Mouse (Mus musculus): Measurements from ENCODE around the gene Klhdc1.

The Klhdc1 gene

DNA sequence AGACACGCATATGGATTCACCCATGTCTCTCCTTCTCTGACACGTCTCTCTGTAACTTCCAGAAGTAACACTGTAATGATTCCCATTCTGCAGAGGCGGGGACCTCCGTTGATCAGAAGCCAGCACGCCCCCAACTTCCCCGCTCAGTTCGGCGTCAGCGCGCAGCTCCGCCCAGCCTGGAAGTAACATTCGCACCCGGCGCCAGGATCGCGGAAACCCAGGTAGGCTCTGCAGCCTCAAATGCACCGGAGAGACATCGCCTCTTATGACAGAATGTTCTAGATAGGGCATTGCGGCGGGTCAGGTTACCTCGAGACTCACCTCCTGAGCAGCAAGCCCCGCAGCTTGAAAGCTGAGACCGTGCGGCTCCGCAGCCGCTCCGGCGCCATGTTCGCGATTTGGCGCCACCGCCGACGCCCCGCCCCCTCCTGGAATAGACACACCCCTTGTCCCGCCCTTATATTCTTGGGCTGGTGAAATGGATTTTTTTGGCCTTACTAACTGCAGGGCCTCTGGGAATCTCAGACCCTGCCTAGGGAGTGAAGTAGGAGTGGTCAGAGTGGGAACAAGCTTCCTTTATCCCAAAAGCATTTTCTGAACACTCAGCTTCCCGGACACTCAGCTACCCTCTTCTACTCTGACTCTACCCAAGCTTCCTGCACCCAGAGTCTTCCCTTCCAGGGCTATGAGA is 13.1 kb upstream of the Klhdc1 start, which contains the start of gene Pole2:
Pole2 (minus strand) TSS at position 420 of the 691 bp plus-strand sequence.
- peak; percentile 81 for DNase-seq (ENCODE audit: low read depth, low spot score)

DNA sequence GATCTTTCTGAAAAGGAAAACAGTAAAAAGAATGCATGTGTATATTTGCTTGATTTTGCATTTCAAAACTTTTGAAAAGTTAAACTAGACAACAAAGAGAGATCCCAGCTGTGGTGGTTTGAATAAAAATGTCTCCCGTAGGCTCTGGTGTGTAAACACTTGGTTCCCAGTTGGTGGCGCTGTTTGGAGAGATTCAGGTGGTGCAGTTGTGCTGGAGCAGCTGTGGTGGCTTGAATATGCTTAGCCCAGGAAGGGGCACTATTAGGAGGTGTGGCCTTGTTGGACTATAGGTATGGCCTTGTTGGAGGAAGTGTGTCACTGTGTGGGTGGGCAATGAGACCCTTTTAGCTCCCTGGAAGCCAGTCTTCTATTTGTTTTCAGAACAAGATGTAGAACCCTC is 11.7 kb upstream of the Klhdc1 start:
- no peak for DNase-seq (ENCODE audit: low read depth, low spot score)

DNA sequence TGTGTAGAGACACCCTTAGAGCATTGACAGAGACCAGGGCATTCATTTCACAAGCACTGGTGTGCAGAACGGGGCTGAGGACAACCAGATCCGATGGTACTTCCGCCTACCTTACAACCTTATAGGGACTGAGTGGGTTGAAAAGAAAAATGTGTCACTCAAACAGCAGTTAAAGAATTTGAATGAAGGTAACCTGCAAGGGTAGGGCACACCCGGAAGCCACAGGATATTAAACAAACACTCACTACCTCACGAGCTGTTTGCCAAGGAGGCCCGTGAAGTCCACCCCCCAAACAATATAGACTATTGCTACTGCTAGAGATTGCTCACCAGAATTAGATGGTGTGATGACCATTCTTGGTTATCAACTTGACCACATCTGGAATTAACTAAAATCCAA is 5.2 kb upstream of the Klhdc1 start:
- no peak for DNase-seq (ENCODE audit: low read depth, low spot score)

DNA sequence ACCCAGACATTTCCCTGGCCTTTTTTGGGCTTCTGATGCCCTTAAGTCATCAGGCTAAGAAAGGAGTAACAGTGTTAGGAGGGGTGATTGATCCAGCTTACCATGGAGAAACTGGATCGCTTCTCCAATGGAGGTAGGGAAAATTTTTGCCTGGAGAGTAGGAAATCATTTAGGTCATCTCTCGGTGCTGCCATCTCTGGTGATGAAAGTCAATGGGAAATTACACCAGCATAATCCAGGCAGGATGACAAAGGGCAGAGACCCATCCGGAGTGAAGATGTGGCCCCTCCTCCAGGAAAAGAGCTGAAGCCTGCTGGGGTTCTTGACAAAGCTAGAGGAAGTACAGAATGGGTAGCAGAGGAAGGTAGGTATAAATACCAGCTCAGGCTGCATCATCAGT is 2.7 kb upstream of the Klhdc1 start:
- no peak for DNase-seq (ENCODE audit: low read depth, low spot score)

DNA sequence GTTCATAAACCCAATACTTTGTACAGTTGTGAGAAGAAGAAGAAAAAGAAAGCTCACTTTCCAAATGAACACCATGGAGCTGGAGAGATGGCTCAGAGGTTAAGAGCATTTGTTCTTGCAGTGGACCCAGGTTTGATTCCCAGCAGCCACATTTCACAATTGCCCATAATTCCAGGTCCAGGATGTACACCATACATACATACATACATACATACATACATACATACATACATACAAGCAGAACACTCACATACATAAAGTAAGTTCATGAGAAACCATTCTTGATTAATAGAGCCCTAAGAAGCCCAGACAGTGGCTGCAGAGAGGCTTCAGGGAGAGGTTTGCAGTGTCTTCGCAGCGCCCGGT is 412 bp downstream of the Klhdc1 start:
- no peak for DNase-seq (ENCODE audit: low read depth, low spot score)

DNA sequence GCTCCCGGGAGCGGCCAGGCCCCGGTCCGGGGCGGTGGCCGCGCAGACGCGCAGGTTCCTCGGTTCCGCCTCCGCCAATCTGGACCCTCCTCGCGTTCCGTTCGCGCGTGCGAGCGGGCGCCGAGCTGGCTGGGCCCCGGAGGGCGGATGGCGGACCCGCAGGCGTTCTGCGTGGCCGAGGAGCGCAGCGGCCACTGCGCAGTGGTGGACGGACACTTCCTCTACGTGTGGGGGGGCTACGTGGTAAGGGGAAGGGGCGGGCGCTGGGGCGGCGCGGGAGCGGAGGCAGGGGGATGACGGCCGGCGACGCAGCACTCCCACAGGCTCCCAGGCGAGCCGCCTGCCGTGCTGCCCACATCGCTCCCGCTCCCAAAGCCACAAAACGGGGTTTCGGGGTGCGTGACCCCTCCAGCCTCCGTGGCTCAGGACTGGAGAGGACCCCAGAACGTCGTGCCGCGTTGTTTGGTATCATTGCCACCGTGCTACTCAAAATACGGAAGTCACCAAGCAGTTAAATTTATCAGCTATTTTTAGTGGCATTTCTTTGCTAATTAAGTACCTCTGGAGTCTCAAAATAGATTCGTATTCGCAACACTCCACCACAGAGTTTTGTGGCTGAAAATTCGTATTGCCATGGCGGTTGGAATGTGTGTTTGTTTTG is 925 bp downstream of the Klhdc1 start:
- DNase-seq (ENCODE audit: low read depth, low spot score): peak; percentile 42

- DNase-seq (ENCODE audit: low read depth, low spot score): no peak
These were observed 8.8 kb downstream of the Klhdc1 start for GRCm38 (mm10) chr12:69249766-69250165.

DNA sequence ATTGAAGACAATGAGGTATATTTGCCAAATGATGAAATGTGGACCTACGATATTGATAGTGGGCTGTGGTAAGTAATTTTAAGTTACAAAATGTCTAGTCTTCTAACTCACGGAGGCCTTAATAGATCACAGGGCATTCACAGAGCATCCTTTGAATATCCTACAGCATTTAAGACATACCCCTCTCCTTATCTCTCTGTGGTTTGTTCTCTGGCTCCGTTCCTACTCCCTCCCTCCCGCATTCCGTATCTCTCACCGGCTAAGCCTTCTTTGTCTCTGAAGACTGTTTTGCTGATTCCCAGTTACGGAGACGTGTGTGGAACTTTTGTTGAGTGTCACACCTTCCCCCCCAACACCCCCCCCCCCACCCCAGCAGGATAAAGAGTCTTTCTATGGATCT is 9.8 kb downstream of the Klhdc1 start:
- DNase-seq (ENCODE audit: low read depth, low spot score): no peak

DNA sequence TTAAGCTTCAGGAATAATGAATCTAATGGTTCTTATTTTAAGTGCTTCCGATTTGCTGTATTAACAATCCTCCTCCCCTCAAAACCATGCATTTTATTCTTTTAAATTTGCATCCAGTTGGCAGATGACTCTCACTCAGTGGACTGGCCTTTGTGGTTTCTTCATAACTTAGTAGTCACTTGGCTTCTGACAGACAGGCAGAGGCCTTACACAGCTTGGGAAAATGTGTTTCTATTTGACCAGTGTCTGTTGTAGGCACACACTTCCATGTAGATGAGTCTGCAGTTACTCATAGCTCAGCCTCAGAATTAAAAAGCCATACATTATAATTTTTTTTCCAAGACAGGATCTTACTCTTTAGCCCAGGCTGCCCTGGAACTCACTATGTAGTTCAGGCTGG is 12.8 kb downstream of the Klhdc1 start:
- DNase-seq (ENCODE audit: low read depth, low spot score): no peak

- no peak for DNase-seq (ENCODE audit: low read depth, low spot score)
These were observed 16.9 kb downstream of the Klhdc1 start for GRCm38 (mm10) chr12:69257836-69258235.

DNA sequence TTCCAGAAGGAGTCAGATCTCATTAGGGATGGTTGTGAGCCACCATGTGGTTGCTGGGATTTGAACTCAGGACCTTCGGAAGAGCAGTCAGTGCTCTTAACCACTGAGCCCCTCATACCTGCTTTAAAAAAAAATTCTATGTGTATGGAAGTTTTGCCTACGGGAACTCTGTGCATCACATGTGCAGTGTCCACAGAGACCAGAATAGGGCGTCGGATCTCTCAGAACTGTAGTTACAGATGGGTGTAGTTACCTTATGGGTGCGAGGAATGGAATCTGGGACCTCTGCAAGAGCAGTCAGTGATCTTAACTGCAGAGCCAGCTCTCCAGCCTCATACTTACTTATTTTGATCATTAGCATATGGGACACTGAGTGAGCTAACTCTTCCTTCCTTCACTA is 21.3 kb downstream of the Klhdc1 start:
- DNase-seq (ENCODE audit: low read depth, low spot score): no peak

- no peak for DNase-seq (ENCODE audit: low read depth, low spot score)
These were observed 24.1 kb downstream of the Klhdc1 start for GRCm38 (mm10) chr12:69265031-69265430.

DNA sequence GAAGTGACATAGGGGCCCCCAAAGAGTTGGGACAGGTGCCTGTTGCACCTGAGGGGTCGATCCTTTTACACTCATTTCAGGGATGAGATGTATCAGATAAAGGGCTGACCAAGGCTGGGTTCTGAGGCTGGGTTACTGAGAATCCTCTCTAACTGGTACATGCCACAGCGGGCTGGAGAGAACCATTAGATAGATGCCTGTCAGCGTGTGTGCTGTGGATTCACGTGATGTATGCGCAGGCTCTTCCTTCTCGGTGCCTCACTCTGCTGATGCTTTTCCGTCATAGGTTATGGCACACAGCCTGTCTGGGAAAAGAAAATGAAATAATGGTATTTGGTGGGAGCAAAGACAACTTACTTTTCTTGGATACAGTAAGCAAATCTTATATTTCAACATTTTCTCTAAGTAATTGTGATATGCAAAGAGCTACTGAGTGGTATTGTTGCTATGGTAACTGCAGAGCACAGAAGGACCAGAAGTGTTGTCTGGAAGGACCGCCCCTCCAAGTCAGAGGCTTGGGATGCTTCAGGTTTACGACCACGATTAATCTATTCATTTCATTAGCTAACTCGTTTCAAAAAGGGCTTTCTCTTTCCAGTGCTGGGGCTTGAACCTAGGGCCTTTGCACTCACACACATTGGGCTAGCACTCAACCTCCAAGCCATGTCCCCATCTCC is 27.1 kb downstream of the Klhdc1 start:
- no peak for DNase-seq (ENCODE audit: low read depth, low spot score)

GRCm38 (mm10) chr12:69268956-69269355 is 28.0 kb downstream of the Klhdc1 start:
- no peak for DNase-seq (ENCODE audit: low read depth, low spot score)

- DNase-seq (ENCODE audit: low read depth, low spot score): no peak
These were observed 39.0 kb downstream of the Klhdc1 start for GRCm38 (mm10) chr12:69279931-69280469.

DNA sequence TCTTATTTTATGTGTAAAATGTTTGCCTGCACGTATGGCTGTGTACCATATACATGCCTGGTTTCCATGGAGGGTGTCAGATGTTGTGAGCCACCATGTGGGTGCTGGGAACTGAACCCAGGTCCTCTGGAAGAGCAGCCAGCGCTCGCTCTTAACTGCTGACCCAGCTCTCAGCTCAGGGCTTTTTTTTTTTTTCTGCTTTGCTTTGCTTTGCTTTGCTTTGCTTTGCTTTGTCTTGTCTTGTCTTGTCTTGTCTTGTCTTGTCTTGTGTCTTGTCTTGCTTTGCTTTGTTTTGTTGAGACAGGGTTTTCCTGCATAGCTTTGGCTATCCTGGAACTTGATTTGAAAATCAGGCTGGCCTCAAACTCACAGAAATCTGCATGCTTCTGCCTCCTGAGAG is 39.9 kb downstream of the Klhdc1 start:
- no peak for DNase-seq (ENCODE audit: low read depth, low spot score)

GRCm38 (mm10) chr12:69283146-69283545 is 42.2 kb downstream of the Klhdc1 start:
- no peak for DNase-seq (ENCODE audit: low read depth, low spot score)

DNA sequence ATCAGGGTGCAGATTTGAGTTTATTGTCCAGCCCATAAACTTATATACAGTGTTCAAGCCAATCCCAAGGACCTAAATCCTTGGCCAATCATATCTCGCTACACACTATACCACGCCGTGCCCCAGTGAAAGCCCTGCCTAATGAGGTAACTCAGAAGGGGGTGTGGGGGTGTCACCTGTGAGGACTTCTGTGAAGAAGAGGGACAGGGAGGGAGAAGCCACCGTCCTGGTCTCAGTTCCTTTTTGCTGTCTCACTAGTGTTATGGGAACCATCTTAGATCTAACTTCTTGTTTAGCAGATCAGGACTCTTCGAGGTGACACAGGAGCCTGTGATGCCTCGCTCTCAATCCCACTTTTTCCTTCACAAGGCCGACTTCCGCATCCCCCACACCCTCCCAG is 46.6 kb downstream of the Klhdc1 start:
- DNase-seq (ENCODE audit: low read depth, low spot score): no peak

- no peak for DNase-seq (ENCODE audit: low read depth, low spot score)
These were observed 47.7 kb downstream of the Klhdc1 start for GRCm38 (mm10) chr12:69288699-69289098.

- DNase-seq (ENCODE audit: low read depth, low spot score): no peak
These were observed 51.4 kb downstream of the Klhdc1 start for GRCm38 (mm10) chr12:69292401-69292800.

DNA sequence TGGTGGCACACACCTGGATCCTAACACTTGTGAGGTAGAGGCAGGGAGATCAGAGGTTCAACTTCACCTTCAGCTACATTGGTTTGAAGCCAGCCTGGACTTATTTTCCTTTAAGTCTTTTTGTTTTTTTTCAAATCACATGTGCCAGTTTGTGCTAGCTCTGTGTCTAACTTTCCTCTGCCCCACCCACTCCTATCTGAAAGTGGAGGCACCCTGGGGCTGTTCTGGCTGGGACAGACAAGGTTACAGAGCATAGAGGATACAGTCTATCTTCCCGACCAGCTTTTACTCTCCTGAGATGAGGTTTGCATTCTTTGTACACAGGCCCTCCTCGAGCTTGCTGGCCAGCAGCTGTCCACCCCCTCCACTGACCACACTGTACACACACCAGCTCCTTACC is 52.8 kb downstream of the Klhdc1 start:
- DNase-seq (ENCODE audit: low read depth, low spot score): peak; percentile 14

- no peak for DNase-seq (ENCODE audit: low read depth, low spot score)
These were observed 54.0 kb downstream of the Klhdc1 start for GRCm38 (mm10) chr12:69294936-69295335.

DNA sequence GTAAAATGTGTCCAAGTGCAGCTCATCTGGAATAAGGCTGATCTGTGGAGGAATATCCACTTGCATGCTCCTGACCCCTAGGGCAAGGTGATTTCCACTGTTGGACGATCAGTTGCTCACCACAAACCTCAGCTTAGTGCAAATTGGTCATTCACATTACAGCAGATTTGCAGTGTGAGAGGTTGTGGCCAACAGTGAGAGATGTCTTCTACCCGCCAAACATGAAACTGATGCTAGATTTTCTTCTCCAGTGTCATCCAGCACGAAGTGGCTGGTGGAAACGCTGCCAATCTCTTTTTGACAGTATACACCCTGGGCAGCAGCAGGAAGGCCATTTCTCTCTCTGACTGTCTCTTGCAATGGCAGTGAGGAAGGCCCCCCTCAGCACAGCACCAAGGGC is 54.7 kb downstream of the Klhdc1 start:
- DNase-seq (ENCODE audit: low read depth, low spot score): no peak

Measured in embryo, embryonic 11.5 days (tissue).